Mouse (Mus musculus) urinary bladder, postnatal 14 days (tissue): Measurements from ENCODE around the gene Gpr61.
A peak's percentile ranks its signal among the peaks of the same experiment; 100 is the strongest.

Experiments
- DNase-seq: peaks from one replicate; pipeline ENCODE4 v3.0.0; 2021; ENCODE audit warnings: low spot score

The Gpr61 gene

DNA sequence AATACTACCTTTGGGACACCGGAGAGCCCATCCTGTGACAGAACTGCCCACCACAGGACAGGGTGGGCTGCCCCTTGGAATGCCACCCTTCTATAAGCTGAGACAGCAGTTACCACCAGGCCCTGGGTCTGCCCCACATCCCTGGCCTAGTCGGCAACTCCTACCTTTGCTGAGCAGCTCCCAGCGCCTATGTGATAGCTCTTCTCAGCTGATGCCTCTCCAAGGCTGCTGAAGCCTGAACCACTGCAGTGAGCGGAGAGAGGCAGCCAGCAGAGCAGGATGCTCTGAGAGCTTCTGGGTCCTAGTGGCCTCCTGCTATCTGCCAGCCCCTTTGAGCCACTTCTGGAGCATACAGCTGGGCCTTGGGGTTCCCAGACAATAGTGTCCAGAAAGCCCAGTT is at the start of gene Gpr61:
Gpr61 (minus strand) TSS at position 227 of the 400 bp plus-strand sequence.
- DNase-seq = no peak

DNA sequence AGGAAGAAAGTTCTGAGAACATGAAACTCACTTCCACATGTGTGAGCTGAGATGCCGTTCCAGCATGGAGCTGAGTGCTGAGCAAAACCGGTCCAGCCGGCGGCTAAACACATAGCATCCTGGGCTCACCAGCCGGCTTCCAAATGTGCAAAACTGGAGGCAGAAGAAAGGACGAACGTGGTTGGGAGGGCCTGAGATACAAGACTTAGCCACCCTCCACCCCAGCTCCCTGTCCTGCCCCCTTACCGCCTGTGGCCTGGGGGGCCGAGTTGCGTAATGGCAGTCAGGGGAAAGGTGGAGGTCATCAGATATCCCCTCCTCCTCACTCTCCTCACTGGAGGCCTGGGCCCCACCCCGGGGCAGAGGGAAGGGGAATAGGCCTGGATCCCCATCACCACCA is 49.8 kb upstream of the Gpr61 start:
- no peak for DNase-seq

DNA sequence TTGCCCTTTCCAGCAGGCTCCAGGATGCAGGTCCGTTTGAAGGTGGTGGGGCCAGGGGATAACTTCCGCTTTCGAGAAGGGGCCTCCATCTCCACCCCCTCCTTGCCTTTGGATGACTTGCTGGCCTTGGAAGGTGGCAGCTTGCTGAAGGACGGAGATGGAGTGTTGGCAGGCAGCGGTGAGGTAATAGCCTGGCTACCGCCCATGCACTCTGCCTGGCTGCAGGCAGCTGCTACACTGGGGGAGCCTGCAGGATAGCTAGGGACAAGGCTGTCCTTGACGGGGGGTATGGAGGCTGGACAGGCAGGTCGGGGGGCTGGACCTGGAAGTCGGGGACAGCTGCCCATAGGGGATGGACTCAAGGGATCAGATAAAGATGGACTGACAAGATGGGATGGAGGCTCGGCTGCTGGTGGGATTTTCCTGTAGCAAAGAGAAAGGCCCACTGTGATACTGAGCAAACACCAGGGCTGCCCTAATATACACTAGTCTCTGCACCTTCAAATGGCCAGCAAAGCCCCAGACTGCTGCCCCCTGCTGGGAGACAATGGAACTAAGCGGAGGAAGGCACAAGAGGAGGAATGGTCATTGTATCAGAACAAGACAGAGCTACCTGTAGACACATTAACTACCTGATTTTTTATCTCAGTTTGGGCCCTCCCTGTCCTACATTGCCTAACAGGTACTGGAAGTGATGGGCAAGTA is 49.1 kb upstream of the Gpr61 start:
- peak; percentile 83 for DNase-seq

GRCm38 (mm10) chr3:108203212-108203611 is 48.5 kb upstream of the Gpr61 start:
- no peak for DNase-seq

DNA sequence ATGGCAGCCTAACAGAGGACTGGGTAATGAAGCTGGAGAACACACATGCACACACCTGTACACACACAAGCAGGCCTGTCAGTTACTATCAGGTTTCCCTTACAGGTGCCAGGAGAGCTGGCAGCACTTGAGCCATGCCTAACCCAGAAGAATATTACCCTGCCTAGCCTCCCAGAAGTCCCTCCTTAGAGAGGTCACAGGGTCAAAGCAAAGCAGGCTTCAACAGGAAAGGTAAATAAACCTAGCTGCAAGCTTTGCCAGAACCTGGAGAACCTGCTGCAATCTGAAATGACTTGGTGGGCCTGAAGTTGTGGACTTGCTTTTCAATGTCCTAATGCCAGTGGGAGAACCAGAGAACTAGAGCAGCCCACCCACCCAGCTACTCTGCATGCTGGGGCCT is 47.8 kb upstream of the Gpr61 start:
- peak; percentile 65 for DNase-seq

DNA sequence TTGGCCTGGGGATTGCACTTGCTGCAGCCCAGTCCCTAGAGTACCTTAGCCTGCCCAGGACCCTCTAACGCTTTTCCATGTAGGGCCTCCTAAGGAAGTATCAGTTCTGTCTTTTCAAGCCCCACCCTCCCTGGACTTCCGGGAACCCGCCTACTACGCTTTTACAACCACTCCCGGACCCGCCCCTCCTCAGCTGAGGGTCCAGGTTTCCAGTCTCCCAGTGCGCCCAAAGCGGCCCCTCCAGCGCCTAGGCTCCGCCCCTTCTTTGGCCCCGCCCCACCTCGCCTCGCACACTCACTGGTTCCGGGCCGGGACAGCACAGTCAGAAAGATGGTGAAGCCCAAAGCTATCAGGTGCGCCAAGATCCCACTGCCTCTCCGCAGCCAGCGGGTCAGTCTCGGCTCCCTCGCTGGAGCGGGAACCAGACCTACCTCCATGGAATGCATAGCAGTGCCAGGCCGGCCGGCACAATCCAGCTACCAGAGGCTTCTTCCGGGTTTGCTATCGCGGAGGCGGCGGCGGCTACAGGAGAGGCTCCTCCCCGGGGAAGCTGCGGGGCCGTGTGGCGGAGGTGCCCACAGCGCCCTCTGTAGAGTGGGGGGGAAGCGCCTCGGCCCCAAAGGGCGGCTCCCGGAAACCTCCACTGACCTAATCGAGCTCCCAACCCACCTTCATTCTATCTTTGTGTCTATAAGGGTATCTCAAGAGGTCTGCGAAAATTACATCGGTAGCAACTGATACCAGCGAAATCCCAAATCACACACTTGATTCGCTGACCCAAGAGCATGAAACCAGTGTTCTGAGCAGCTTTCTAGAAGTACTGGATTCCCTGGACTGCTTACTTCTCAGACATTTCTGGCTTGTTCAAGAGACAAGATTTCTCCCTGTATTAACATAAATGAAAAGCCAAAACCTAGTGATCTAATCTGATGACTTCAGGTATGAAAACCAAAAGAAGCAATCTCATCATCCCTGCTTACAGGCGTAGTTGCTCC is 45.9 kb upstream of the Gpr61 start, which contains the start of gene Cyb561d1:
Cyb561d1 (minus strand) TSS at position 884 of the 995 bp plus-strand sequence.
- DNase-seq = peak; percentile 96

GRCm38 (mm10) chr3:108199231-108199630 is 44.5 kb upstream of the Gpr61 start:
- DNase-seq = no peak

GRCm38 (mm10) chr3:108197066-108197497 is 42.4 kb upstream of the Gpr61 start:
- peak; percentile 40 for DNase-seq

GRCm38 (mm10) chr3:108195941-108196590 is 41.4 kb upstream of the Gpr61 start:
- DNase-seq = no peak

DNA sequence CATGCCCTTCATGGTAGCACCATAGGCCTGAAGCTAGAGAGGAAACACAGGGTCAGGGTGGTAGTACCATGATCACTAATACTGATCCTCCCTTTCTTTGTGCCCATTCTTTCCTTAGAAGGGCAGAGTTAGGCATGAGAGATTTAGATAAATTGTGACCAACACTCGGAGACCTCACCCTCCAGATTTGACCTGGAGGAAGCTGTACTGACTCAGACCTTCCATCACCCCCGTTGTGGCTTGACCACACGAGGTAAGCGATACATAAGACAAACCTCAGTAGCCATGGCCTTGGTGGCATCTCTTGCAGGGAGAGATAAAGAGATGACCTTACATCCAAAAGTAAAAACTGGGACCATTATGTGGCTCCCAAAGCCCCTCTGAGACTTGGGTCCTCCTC is 40.6 kb upstream of the Gpr61 start:
- DNase-seq = no peak

GRCm38 (mm10) chr3:108193686-108194085 is 39.0 kb upstream of the Gpr61 start:
- DNase-seq = no peak

DNA sequence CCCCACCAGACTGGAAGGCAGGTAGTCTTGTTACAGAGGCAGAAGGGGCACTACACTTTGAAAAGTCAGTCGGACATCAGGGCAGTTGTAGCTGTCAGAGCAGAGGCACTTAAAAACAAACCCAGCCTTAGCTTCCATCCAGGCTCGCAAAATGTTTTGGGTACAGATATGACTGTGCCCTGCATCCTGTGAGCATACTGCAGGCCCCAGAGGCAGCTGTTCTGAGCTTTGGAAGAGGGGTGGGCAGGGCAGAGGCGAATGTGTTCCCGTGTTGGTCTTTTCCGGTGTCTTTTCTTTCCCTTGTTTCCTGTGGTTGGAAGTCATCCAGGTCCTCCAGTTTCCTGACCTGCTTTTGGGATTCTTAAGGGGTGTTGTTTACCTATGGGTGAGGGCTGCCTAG is 35.2 kb upstream of the Gpr61 start:
- peak; percentile 1 for DNase-seq

- DNase-seq = peak; percentile 1
Measured at GRCm38 (mm10) chr3:108188716-108189490, 34.2 kb upstream of the Gpr61 start.

DNA sequence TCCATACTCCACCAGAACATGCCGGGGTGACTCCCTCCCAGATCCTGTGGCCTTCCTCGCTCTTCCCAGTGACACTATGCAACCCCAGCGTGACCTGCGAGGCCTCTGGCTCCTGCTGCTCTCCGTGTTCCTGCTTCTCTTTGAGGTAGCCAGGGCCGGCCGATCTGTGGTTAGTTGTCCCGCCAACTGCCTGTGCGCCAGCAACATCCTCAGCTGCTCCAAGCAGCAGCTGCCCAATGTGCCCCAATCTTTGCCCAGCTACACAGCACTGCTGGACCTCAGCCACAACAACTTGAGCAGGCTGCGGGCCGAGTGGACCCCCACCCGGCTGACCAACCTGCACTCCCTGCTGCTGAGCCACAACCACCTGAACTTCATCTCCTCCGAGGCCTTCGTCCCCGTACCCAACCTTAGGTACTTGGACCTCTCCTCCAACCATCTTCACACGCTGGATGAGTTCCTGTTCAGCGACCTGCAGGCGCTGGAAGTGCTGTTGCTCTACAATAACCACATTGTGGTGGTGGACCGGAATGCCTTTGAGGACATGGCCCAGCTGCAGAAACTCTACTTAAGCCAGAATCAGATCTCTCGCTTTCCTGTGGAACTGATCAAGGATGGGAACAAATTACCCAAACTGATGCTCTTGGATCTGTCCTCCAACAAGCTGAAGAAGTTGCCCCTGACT is 32.6 kb upstream of the Gpr61 start:
- no peak for DNase-seq

DNA sequence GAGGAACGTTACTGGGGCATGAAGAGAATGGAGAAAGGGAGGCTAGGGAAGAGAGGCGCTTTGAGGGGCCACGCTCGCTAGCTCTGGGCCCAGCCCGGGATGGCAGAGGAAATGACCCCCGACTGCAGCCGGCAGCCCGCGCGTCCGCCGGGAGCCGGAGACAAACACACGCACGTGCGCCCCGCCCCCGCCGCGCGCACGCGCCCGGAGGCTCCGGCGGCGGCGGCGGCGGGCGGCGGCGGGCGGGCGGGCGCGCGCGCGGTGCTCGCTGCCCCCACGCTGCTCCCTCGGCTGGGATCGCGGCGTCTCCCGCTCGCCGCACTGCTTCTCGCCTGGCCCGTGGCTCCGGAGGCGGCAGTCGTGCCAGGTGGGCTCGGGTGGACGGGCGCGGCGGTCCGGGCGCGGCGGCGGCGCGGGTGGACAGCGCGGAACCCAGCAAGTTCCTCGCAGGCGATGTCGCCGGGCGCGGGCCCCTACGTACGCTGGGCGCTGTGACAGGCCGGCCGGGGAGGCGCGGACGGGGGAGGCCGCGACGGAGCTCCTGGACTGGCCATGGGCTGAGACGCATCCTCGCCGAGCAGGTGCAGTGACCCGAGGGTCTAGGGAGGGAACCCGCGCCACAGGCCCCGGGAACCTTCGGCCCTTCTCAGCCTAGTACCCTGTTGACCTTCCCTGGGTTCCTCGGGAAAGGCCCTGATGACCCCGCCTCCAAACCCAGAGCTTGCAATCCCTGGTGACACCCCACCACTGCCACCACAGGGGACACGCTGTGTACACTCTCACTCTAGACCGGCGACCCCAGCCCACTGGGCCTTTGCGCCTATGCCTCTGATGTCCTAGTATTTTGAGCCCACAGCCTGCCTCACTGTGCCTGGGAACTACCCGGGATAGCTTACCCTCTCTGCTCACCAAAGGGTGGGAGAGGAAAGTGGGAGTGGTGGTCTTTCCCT is 31.7 kb upstream of the Gpr61 start, which contains the start of gene Amigo1:
Amigo1 (plus strand) TSS at position 238 of the 950 bp plus-strand sequence.
- peak; percentile 41 for DNase-seq

- no peak for DNase-seq
Measured at GRCm38 (mm10) chr3:108185460-108186097, 30.9 kb upstream of the Gpr61 start.

- no peak for DNase-seq
Measured at GRCm38 (mm10) chr3:108184742-108185141, 30.1 kb upstream of the Gpr61 start.

GRCm38 (mm10) chr3:108180514-108180913 is 25.8 kb upstream of the Gpr61 start:
- DNase-seq = no peak
